In genomic region chr7:80369967-80370431, GRCm38 (mm10) we compare ENCODE assay signal across 8 mouse cellular contexts. TPM values are rescaled to one million over a fixed set of nuclear protein-coding genes. Genes with fewer than 3 reads are reported as not detected.
DNase-seq lines count a peak whose midpoint lies in the region; ATAC-seq and TF ChIP-seq lines count a peak whose summit lies in the region.

No protein-coding gene starts in this region.

- no peak for TF ChIP-seq POLR2A in small intestine, adult 2 months (IDR thresholded peaks at IDR 0.05; ENCODE audit: low read depth, low read length)

- DNase-seq in cerebellum, postnatal 10 days = no peak
- peak; percentile 32 for DNase-seq in thymus, postnatal 14 days
- DNase-seq in thymus, postnatal 10 days (ENCODE audit: low spot score in 2 of 2) = no peak
- DNase-seq in cerebellum, adult 8-10 months = no peak
- no peak for DNase-seq in embryo, embryonic 10.5 days (ENCODE audit: low spot score)

- peak overlapping the region; percentile 90 for H3K9ac ChIP-seq in limb, embryonic 13.5 days

- WGBS in limb, embryonic 13.5 days = 23% methylated on average over 4 of the region's 4 CpGs
- WGBS in small intestine, adult 2 months = 54% methylated on average over 4 of the region's 4 CpGs

- peak overlapping the region; percentile 87 for H3K4me3 ChIP-seq in limb, embryonic 13.5 days
- H3K4me3 ChIP-seq in small intestine, adult 2 months (ENCODE audit: low read depth, low read length) = peak overlapping the region; percentile 81; the same call in 1 of the 2 replicates

- TF ChIP-seq CTCF in small intestine, adult 2 months (IDR thresholded peaks at IDR 0.05; ENCODE audit: extremely low read depth, insufficient read length, insufficient replicate concordance, low read depth, low read length) = no peak

- H3K9me3 ChIP-seq in limb, embryonic 13.5 days = no peaks in the 10 kb centered on the region

- 0 out of 2 replicates have a peak, but pooled peaks have one; percentile 8 for ATAC-seq in cerebellum, adult (ENCODE audit: insufficient number of reproducible peaks, low FRiP score, low TSS enrichment)
- no peak for ATAC-seq in limb, embryonic 13.5 days (ENCODE audit: low FRiP score, low read depth)

- H3K36me3 ChIP-seq in limb, embryonic 13.5 days = peaks cover 37% of the 10 kb centered on the region
- H3K36me3 ChIP-seq in small intestine, adult 2 months (ENCODE audit: control insufficient read depth, insufficient read depth, low read length) = peaks cover 5% of the 10 kb centered on the region

- H3K4me2 ChIP-seq in limb, embryonic 13.5 days (replicated peaks) = peak overlapping the region; percentile 72

- peak overlapping the region; percentile 85 for H3K27ac ChIP-seq in limb, embryonic 13.5 days
- H3K27ac ChIP-seq in small intestine, adult 2 months (ENCODE audit: insufficient read depth, low read depth, low read length) = peak overlapping the region; percentile 42; the same call in 1 of the 2 replicates

- peaks cover 16% of the 10 kb centered on the region for H3K4me1 ChIP-seq in limb, embryonic 13.5 days
- peaks cover 3% of the 10 kb centered on the region; the same call in 1 of the 2 replicates for H3K4me1 ChIP-seq in small intestine, adult 2 months (ENCODE audit: control insufficient read depth, insufficient read depth, insufficient read length, low read length)

- no peaks in the 10 kb centered on the region for H3K27me3 ChIP-seq in limb, embryonic 13.5 days
- H3K27me3 ChIP-seq in small intestine, adult 2 months (ENCODE audit: control insufficient read depth, insufficient read depth, low read length) = no peaks in the 10 kb centered on the region

RNA-seq across cellular contexts. Expression of gene Man2a2, which starts 1.2 kb away (rescaled TPM):
- polyA plus RNA-seq in limb, embryonic 13.5 days (2015; fragmentation: Nextera tagmentation; extraction: Ambion mirVana) = 22.0 and 24.4 TPM in 2 replicates
- polyA plus RNA-seq in small intestine, adult 2 months (2012; rRNA removed) = 16.8 and 30.2 TPM in 2 replicates

RNA-seq across cellular contexts. Expression of gene Fes, which starts 17.7 kb away (rescaled TPM):
- 11.5 and 14.3 TPM in 2 replicates for polyA plus RNA-seq in limb, embryonic 13.5 days (2015; fragmentation: Nextera tagmentation; extraction: Ambion mirVana)
- polyA plus RNA-seq in small intestine, adult 2 months (2012; rRNA removed) = 15.2 and 16.6 TPM in 2 replicates

RNA-seq across cellular contexts. Expression of gene Hddc3, which starts 27.1 kb away (rescaled TPM):
- 21.5 and 23.5 TPM in 2 replicates for polyA plus RNA-seq in limb, embryonic 13.5 days (2015; fragmentation: Nextera tagmentation; extraction: Ambion mirVana)
- polyA plus RNA-seq in small intestine, adult 2 months (2012; rRNA removed) = 5.2 and 7.2 TPM in 2 replicates

RNA-seq across cellular contexts. Expression of gene Unc45a, which starts 29.2 kb away (rescaled TPM):
- polyA plus RNA-seq in limb, embryonic 13.5 days (2015; fragmentation: Nextera tagmentation; extraction: Ambion mirVana) = 49.7 and 50.4 TPM in 2 replicates
- polyA plus RNA-seq in small intestine, adult 2 months (2012; rRNA removed) = 37.1 and 66.6 TPM in 2 replicates

RNA-seq across cellular contexts. Expression of gene Furin, which starts 35.2 kb away (rescaled TPM):
- polyA plus RNA-seq in limb, embryonic 13.5 days (2015; fragmentation: Nextera tagmentation; extraction: Ambion mirVana) = 12.0 and 12.5 TPM in 2 replicates
- polyA plus RNA-seq in small intestine, adult 2 months (2012; rRNA removed) = 75.2 and 117 TPM in 2 replicates
